Mouse (Mus musculus) MN1 (cell line): Measurements from ENCODE around the gene Olfr91.

Experiments
- DNase-seq: peaks from one replicate; pipeline ENCODE4 v3.0.0-alpha.2; 2016; ENCODE audit warnings: low spot score

Olfr91 gene

DNA sequence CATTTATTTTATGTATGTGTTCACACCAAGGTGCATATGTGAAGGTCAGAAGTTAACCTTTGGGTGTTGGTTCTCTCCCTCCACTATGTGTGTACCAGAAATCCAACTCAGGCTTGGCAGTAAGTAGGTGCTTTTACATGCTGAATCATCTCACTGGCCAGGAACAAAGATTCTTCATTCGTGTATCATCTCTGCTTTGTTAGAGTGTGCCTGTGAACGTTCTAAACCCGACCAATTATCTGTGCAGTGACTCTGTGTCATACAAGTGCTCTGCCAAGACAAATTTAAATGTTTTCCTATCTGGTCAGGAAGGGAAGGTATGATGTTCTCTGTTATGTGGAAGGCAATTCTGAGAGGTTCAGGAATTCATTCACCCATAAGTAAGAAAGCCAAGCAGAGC lies 36.6 kb downstream of the Olfr91 start:
- no peak for DNase-seq

DNA sequence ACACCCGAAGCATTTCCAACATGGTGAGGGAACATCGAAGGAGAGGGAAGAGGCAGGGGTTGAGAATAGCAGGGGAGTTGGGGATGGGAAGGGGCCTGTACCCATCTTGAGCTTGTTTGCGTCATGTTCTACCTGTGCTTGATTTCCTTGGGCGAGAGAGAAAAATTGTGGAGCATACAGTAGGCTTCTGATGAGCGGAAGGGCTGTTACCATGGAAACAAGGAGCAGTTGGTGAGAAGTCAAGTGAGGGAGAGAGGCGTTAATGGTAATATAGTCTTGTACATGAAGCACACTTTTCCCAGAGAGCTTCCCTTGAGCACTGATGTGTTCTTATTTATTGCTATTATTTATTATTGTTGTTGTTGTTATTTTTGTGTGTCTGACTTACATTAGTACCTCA lies 41.1 kb downstream of the Olfr91 start:
- no peak for DNase-seq

- DNase-seq = no peak
Measured at GRCm38 (mm10) chr17:37051745-37052144, 46.3 kb downstream of the Olfr91 start.

GRCm38 (mm10) chr17:37050876-37051275 lies 47.2 kb downstream of the Olfr91 start:
- DNase-seq = no peak

DNA sequence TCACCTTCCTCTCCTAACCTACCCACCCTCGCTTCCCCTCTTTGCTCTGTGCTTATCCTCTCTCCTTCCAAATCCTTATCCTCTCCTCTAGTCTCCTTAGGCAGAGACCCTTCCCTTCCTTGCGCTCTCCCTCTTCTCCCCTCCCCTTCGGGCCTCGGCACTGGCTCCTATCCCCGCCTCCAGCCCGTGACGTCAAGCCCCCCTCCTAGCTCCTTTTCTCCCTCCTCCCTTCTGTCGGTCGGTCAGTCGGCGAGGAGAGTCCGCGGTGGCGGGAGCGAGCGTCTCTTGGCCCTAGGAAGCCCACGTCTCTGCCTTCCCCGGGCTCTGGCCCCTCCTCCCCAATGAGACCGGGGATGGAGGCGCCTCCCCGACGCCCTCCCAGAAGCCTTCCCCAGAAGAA lies 47.7 kb downstream of the Olfr91 start:
- DNase-seq = no peak

GRCm38 (mm10) chr17:37049570-37050310 lies 48.3 kb downstream of the Olfr91 start:
- no peak for DNase-seq

- no peak for DNase-seq
Measured at GRCm38 (mm10) chr17:37048383-37048782, 49.7 kb downstream of the Olfr91 start.

DNA sequence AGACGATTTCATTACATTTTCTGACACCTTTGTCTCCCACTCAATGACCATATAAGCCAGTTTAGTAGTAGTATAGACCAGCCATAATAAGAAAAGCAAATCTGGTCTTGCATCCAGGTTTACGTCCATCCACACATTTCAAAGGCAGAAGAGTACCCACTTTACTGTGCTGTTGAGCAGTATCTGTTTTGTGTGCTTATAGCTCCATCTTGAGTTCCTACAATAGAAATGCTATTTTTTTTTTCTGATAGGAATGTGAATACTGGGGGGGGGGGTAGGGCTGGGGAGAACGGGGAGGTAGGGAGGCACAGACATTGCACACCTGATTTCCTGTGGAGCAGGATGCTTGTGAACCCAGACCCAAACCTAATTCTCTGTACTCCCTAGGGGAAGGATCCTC lies 50.1 kb downstream of the Olfr91 start:
- peak; percentile 70 for DNase-seq

DNA sequence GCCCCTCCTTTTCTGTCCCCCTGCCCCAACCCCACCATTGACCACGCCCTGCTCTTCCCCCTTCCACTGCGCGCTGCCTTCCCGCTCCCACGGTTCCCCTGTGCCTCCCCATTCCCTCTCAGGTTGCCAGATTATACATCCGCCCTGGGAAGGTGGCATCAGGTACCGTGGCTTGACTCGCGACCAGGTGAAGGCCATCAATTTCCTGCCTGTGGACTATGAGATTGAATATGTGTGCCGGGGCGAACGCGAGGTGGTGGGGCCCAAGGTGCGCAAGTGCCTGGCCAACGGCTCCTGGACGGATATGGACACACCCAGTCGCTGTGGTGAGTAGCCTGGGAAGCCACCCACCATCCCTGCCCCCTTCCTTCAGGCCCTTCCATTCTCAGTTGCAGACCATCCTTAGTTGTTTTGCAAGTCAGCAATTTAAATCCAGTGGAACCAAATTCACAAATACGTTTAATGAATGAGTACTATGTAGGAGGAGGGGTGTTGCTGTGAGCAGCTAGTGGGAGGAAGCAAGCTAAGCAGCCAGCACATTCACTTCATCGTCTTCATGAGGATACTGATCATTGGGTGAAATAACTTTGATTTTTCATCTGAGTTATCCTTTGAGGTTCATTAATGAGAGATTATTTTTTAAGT lies 50.6 kb downstream of the Olfr91 start:
- DNase-seq = no peak

GRCm38 (mm10) chr17:37046312-37047112 lies 51.6 kb downstream of the Olfr91 start:
- peak; percentile 76 for DNase-seq

DNA sequence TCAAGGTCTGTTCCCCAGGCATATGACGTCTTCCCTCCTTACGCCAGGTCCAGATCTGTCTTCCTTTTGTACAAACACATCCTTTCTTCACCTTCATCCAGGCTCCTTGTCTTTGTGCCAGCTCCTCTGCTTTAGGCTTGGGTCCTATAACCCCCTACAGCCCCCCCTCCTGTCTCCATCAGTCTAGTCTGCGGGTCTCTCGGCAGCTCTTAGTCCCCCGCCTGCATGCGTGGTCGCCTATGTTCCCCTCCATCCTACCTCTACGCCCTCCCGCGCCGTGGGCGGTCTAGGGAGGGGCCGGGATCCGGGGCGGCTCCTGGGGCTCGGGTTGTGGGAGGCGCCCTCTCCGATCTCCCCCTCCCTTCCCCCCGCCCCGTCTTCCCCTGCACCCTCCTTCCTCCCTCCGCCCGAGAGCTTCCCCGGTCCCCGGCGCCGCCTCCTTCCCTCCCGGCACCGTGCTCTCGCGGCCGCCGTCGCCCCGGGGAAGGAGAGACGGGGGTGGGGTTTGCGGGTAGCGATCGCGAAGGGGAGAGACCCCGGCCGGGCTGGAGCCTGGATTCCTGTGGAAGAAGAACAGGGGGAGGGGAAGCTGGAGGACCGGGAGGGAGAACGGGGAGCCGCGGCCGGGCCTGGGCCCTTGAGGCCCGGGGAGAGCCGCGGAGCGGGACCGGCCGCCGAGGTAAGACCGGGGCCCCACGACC lies 52.3 kb downstream of the Olfr91 start, which contains the start of gene Gabbr1:
Gabbr1 (plus strand) TSS at position 356 of the 701 bp plus-strand sequence.
- peak; percentile 89 for DNase-seq

GRCm38 (mm10) chr17:37044651-37045244 lies 53.3 kb downstream of the Olfr91 start:
- no peak for DNase-seq
